In the genomic region with DNA sequence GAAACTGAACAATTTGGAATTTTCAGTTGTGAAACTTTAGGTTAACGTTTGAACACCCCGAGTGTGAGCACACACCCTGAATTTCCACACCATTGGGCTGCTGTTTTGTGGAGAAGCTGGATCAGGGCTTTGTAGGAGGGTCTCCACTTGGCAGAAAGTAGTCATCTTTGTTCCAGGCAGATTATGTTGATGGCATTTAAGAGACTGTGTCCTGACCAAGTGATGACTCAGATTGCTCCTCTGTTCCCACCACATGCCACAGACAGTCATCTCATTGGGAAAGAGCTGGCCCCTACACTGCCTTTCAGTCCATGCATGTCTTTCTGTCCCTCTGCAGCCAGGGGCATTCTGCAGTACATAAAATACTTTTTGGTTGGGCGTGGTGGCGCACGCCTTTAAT, we compare ENCODE assay signal across 12 mouse cellular contexts. TPM values are rescaled to one million over a fixed set of nuclear protein-coding genes. Genes with fewer than 3 reads are reported as not detected.
DNase-seq lines count a peak whose midpoint lies in the region; ATAC-seq and TF ChIP-seq lines count a peak whose summit lies in the region.
"Had no signal": no experiment of that assay in that cellular context is flagged by ENCODE, and none has a peak within 500 bp of the region (broad histone marks: within the 10 kb centered on the region; RNA-seq: fewer than 3 reads in every experiment).

No protein-coding gene starts in this region.

- peak overlapping the region; percentile 98; the same call in 1 of the 2 replicates for H3K27ac ChIP-seq in embryonic facial prominence, embryonic 14.5 days (replicated peaks; ENCODE audit: low read depth, low read length)
- H3K27ac ChIP-seq in embryonic facial prominence, embryonic 10.5 days (replicated peaks), result no peak overlapping the region
- H3K27ac ChIP-seq in kidney, embryonic 16.5 days (ENCODE audit: low read length), result peak overlapping the region; percentile 95; the same call in 1 of the 2 replicates
- H3K27ac ChIP-seq in kidney, adult 2 months (ENCODE audit: insufficient read depth, low read depth, low read length), result no peak overlapping the region
- H3K27ac ChIP-seq in liver, embryonic 12.5 days, result peak overlapping the region; percentile 96

- 0 out of 2 replicates have a peak overlapping the region, but pooled peaks have one; percentile 87 for H3K9ac ChIP-seq in embryonic facial prominence, embryonic 14.5 days (ENCODE audit: low read depth, low read length)
- H3K9ac ChIP-seq in kidney, embryonic 16.5 days (replicated peaks; ENCODE audit: low read length), result no peak overlapping the region
- peak overlapping the region; percentile 86; the same call in 1 of the 2 replicates for H3K9ac ChIP-seq in liver, embryonic 12.5 days

- no peaks in the 10 kb centered on the region for H3K36me3 ChIP-seq in embryonic facial prominence, embryonic 14.5 days (ENCODE audit: control insufficient read depth, insufficient read depth, low read length)
- H3K36me3 ChIP-seq in embryonic facial prominence, embryonic 10.5 days (replicated peaks), result no peaks in the 10 kb centered on the region
- H3K36me3 ChIP-seq in kidney, embryonic 16.5 days (ENCODE audit: insufficient read depth, low read length), result no peaks in the 10 kb centered on the region
- no peaks in the 10 kb centered on the region for H3K36me3 ChIP-seq in kidney, adult 2 months (ENCODE audit: control insufficient read depth, insufficient read depth, low read length)
- no peaks in the 10 kb centered on the region for H3K36me3 ChIP-seq in E14TG2a.4 (ENCODE audit: insufficient read depth, low read length)
- H3K36me3 ChIP-seq in liver, embryonic 12.5 days, result no peaks in the 10 kb centered on the region

- WGBS in embryonic facial prominence, embryonic 14.5 days, result 90% methylated on average over 5 of the region's 5 CpGs
- 88% methylated on average over 5 of the region's 5 CpGs for WGBS in embryonic facial prominence, embryonic 10.5 days
- 85% methylated on average over 5 of the region's 5 CpGs for WGBS in kidney, embryonic 16.5 days
- 90% methylated on average over 5 of the region's 5 CpGs for WGBS in kidney, adult 2 months
- 66% methylated on average over 5 of the region's 5 CpGs for WGBS in liver, embryonic 12.5 days (ENCODE audit: insufficient replicate concordance)

- no peak for ATAC-seq in embryonic facial prominence, embryonic 14.5 days (ENCODE audit: low read depth)
- ATAC-seq in kidney, embryonic 16.5 days (ENCODE audit: low FRiP score, low TSS enrichment), result no peak
- ATAC-seq in liver, embryonic 12.5 days, result no peak

- no peak for DNase-seq in embryonic facial prominence, embryonic 14.5 days (ENCODE audit: low spot score)
- DNase-seq in embryonic facial prominence, embryonic 10.5 days (ENCODE audit: low spot score), result no peak
- DNase-seq in kidney, adult 2 months, result no peak
- DNase-seq in thymus, postnatal 36 days, result no peak
- no peak for DNase-seq in layer of hippocampus, adult 9-10 months (ENCODE audit: low spot score)
- DNase-seq: lung, postnatal 14 days; right cerebral cortex, postnatal 25 days had no signal

- H3K27me3 ChIP-seq in embryonic facial prominence, embryonic 14.5 days (replicated peaks; ENCODE audit: control insufficient read depth, insufficient read depth, low read length), result no peaks in the 10 kb centered on the region
- H3K27me3 ChIP-seq in embryonic facial prominence, embryonic 10.5 days (replicated peaks; ENCODE audit: low read depth, poor library complexity, severe bottlenecking), result peaks cover 17% of the 10 kb centered on the region
- H3K27me3 ChIP-seq in kidney, embryonic 16.5 days (ENCODE audit: insufficient read depth, low read length), result no peaks in the 10 kb centered on the region; the same call in 1 of the 2 replicates
- H3K27me3 ChIP-seq in kidney, adult 2 months (replicated peaks; ENCODE audit: control insufficient read depth, insufficient read depth, low read length), result no peaks in the 10 kb centered on the region
- H3K27me3 ChIP-seq in E14TG2a.4 (ENCODE audit: insufficient read depth, low read length), result no peaks in the 10 kb centered on the region
- no peaks in the 10 kb centered on the region for H3K27me3 ChIP-seq in liver, embryonic 12.5 days (replicated peaks)

- H3K4me3 ChIP-seq in embryonic facial prominence, embryonic 14.5 days (ENCODE audit: low read depth, low read length), result no peak overlapping the region
- H3K4me3 ChIP-seq in embryonic facial prominence, embryonic 10.5 days, result no peak overlapping the region
- no peak overlapping the region for H3K4me3 ChIP-seq in kidney, embryonic 16.5 days (ENCODE audit: low read length)
- H3K4me3 ChIP-seq in kidney, adult 2 months (ENCODE audit: insufficient read depth, low read depth, low read length), result no peak overlapping the region
- H3K4me3 ChIP-seq in E14TG2a.4 (replicated peaks; ENCODE audit: low read length), result peak overlapping the region; percentile 93
- no peak overlapping the region for H3K4me3 ChIP-seq in liver, embryonic 12.5 days

- TF ChIP-seq POLR2A in kidney, adult 2 months (IDR thresholded peaks at IDR 0.05; ENCODE audit: low read depth, low read length), result no peak

- H3K9me3 ChIP-seq in embryonic facial prominence, embryonic 14.5 days (ENCODE audit: control insufficient read depth, low read length), result no peaks in the 10 kb centered on the region
- no peaks in the 10 kb centered on the region for H3K9me3 ChIP-seq in embryonic facial prominence, embryonic 10.5 days
- H3K9me3 ChIP-seq in kidney, embryonic 16.5 days (ENCODE audit: low read length), result no peaks in the 10 kb centered on the region
- H3K9me3 ChIP-seq in E14TG2a.4 (ENCODE audit: low read length), result no peaks in the 10 kb centered on the region
- H3K9me3 ChIP-seq in liver, embryonic 12.5 days (replicated peaks), result no peaks in the 10 kb centered on the region
- H3K9me3 ChIP-seq: G1E had no signal

- H3K4me2 ChIP-seq in embryonic facial prominence, embryonic 14.5 days (ENCODE audit: low read depth, low read length), result 0 out of 2 replicates have a peak overlapping the region, but pooled peaks have one; percentile 96
- no peak overlapping the region for H3K4me2 ChIP-seq in kidney, embryonic 16.5 days (replicated peaks; ENCODE audit: low read depth, low read length)
- peak overlapping the region; percentile 100 for H3K4me2 ChIP-seq in liver, embryonic 12.5 days

- TF ChIP-seq CTCF in kidney, adult 2 months (conservative IDR thresholded peaks at IDR 0.05; ENCODE audit: insufficient read depth, insufficient read length, low read depth, low read length), result no peak
- TF ChIP-seq CTCF in E14TG2a.4 (conservative IDR thresholded peaks at IDR 0.05; ENCODE audit: low read length), result no peak

- H3K4me1 ChIP-seq in embryonic facial prominence, embryonic 14.5 days (ENCODE audit: control insufficient read depth, insufficient read depth, low read length), result peaks cover 9% of the 10 kb centered on the region
- peaks cover 40% of the 10 kb centered on the region for H3K4me1 ChIP-seq in embryonic facial prominence, embryonic 10.5 days
- H3K4me1 ChIP-seq in kidney, embryonic 16.5 days (ENCODE audit: insufficient read depth, low read length), result peaks cover 14% of the 10 kb centered on the region
- peaks cover 10% of the 10 kb centered on the region; the same call in 1 of the 2 replicates for H3K4me1 ChIP-seq in kidney, adult 2 months (ENCODE audit: control insufficient read depth, insufficient read depth, low read length)
- H3K4me1 ChIP-seq in E14TG2a.4 (replicated peaks; ENCODE audit: low read depth, low read length), result peaks cover 49% of the 10 kb centered on the region
- peaks cover 53% of the 10 kb centered on the region for H3K4me1 ChIP-seq in liver, embryonic 12.5 days

RNA-seq across cellular contexts. Expression of a gene that starts 1.6 kb away (rescaled TPM):
- polyA plus RNA-seq in embryonic facial prominence, embryonic 14.5 days (2014; fragmentation: Nextera tagmentation; extraction: Ambion mirVana), result 27.6 and 30.1 TPM in 2 replicates
- polyA plus RNA-seq in embryonic facial prominence, embryonic 10.5 days (2016; fragmentation: Nextera tagmentation; extraction: Ambion mirVana), result 22.1 and 23.9 TPM in 2 replicates
- 23.2 and 23.7 TPM in 2 replicates for polyA plus RNA-seq in kidney, embryonic 16.5 days (2015; fragmentation: Nextera tagmentation; extraction: Ambion mirVana)
- polyA plus RNA-seq in kidney, adult 2 months (2012; rRNA removed), result 30.6 and 31.2 TPM in 2 replicates
- polyA plus RNA-seq in liver, embryonic 12.5 days (2016; fragmentation: Nextera tagmentation; extraction: Ambion mirVana), result 17.7 and 20.8 TPM in 2 replicates

RNA-seq across cellular contexts. Expression of a gene that starts 23.7 kb away (rescaled TPM):
- not detected in 2 replicates for polyA plus RNA-seq in embryonic facial prominence, embryonic 14.5 days (2014; fragmentation: Nextera tagmentation; extraction: Ambion mirVana)
- polyA plus RNA-seq in embryonic facial prominence, embryonic 10.5 days (2016; fragmentation: Nextera tagmentation; extraction: Ambion mirVana), result not detected in 2 replicates
- not detected in 2 replicates for polyA plus RNA-seq in kidney, embryonic 16.5 days (2015; fragmentation: Nextera tagmentation; extraction: Ambion mirVana)
- not detected in 2 replicates for polyA plus RNA-seq in kidney, adult 2 months (2012; rRNA removed)
- not detected in 2 replicates for polyA plus RNA-seq in liver, embryonic 12.5 days (2016; fragmentation: Nextera tagmentation; extraction: Ambion mirVana)
- polyA plus RNA-seq: G1E; kidney, postnatal 0 days had no signal

Comparison
In these comparisons a context has a peak if more than half of its experiments do, and no peak if none do; other contexts are left out.
1. H3K27ac ChIP-seq: peak in embryonic facial prominence, embryonic 14.5 days (single experiment), kidney, embryonic 16.5 days (single experiment) and liver, embryonic 12.5 days (single experiment); none in embryonic facial prominence, embryonic 10.5 days (single experiment) and kidney, adult 2 months (single experiment).